Mouse (Mus musculus) ES-CJ7 (cell line): ENCODE measurements around the gene Frmd4a.

Experiments
- DNase-seq: peaks from one replicate; pipeline ENCODE4 v3.0.0; 2011; ENCODE audit warnings: low read depth, low spot score

Gene Frmd4a

GRCm38 (mm10) chr2:4335881-4336280 is 318.4 kb downstream of the Frmd4a start:
- no peak for DNase-seq

GRCm38 (mm10) chr2:4338290-4338689 is 320.8 kb downstream of the Frmd4a start:
- peak; percentile 53 for DNase-seq

GRCm38 (mm10) chr2:4339128-4339527 is 321.6 kb downstream of the Frmd4a start:
- DNase-seq, result no peak

GRCm38 (mm10) chr2:4339530-4340218 is 322.2 kb downstream of the Frmd4a start:
- DNase-seq, result no peak

GRCm38 (mm10) chr2:4340378-4340777 is 322.9 kb downstream of the Frmd4a start:
- no peak for DNase-seq

GRCm38 (mm10) chr2:4341141-4341540 is 323.6 kb downstream of the Frmd4a start:
- DNase-seq, result no peak

- no peak for DNase-seq
Measured at GRCm38 (mm10) chr2:4342005-4342404, 324.5 kb downstream of the Frmd4a start.

GRCm38 (mm10) chr2:4344411-4344810 is 326.9 kb downstream of the Frmd4a start:
- no peak for DNase-seq

GRCm38 (mm10) chr2:4346232-4346631 is 328.7 kb downstream of the Frmd4a start:
- DNase-seq, result no peak

GRCm38 (mm10) chr2:4346953-4347352 is 329.4 kb downstream of the Frmd4a start:
- DNase-seq, result no peak

GRCm38 (mm10) chr2:4347782-4348181 is 330.3 kb downstream of the Frmd4a start:
- DNase-seq, result no peak

GRCm38 (mm10) chr2:4348509-4348908 is 331.0 kb downstream of the Frmd4a start:
- no peak for DNase-seq

GRCm38 (mm10) chr2:4356812-4357384 is 339.4 kb downstream of the Frmd4a start:
- DNase-seq, result no peak

GRCm38 (mm10) chr2:4361981-4362834 is 344.7 kb downstream of the Frmd4a start:
- DNase-seq, result no peak

- DNase-seq, result no peak
Measured at GRCm38 (mm10) chr2:4364908-4365307, 347.4 kb downstream of the Frmd4a start.

- no peak for DNase-seq
Measured at GRCm38 (mm10) chr2:4368544-4368943, 351.0 kb downstream of the Frmd4a start.

- no peak for DNase-seq
Measured at GRCm38 (mm10) chr2:4370499-4370898, 353.0 kb downstream of the Frmd4a start.

- no peak for DNase-seq
Measured at GRCm38 (mm10) chr2:4371341-4371740, 353.8 kb downstream of the Frmd4a start.

- DNase-seq, result no peak
Measured at GRCm38 (mm10) chr2:4378844-4379243, 361.3 kb downstream of the Frmd4a start.

- DNase-seq, result no peak
Measured at GRCm38 (mm10) chr2:4380435-4380834, 362.9 kb downstream of the Frmd4a start.

- no peak for DNase-seq
Measured at GRCm38 (mm10) chr2:4380926-4381325, 363.4 kb downstream of the Frmd4a start.

- DNase-seq, result no peak
Measured at GRCm38 (mm10) chr2:4386468-4386867, 369.0 kb downstream of the Frmd4a start.

- DNase-seq, result no peak
Measured at GRCm38 (mm10) chr2:4389330-4389729, 371.8 kb downstream of the Frmd4a start.
